Mouse (Mus musculus) hindbrain, embryonic 12.5 days (tissue): ENCODE data around the gene Slc25a36. TPM values are rescaled to one million over a fixed set of nuclear protein-coding genes. Genes with fewer than 3 reads are reported as not detected.

ENCODE experiments used
- ATAC-seq: fragments of 200-750 bp; cut with Nextera tagmentation; 2 replicates; pipeline ENCODE4 v1.8.0; 2017; ENCODE audit warnings: moderate TSS enrichment; ENCODE audit not compliant: low FRiP score
- H3K27ac ChIP-seq: fragments of 300-500 bp; sonication (generic); 2 replicates; pipeline ENCODE4 v1.5.1; 2016; ENCODE audit warnings: mild to moderate bottlenecking
- H3K27me3 ChIP-seq: fragments of 300-500 bp; sonication (generic); 2 replicates; pipeline ENCODE4 v1.6.1; 2016; ENCODE audit warnings: mild to moderate bottlenecking
- H3K36me3 ChIP-seq: fragments of 300-500 bp; sonication (generic); 2 replicates; pipeline ENCODE4 v1.6.1; 2016; ENCODE audit warnings: mild to moderate bottlenecking
- H3K4me1 ChIP-seq: fragments of 300-500 bp; sonication (generic); 2 replicates; pipeline ENCODE4 v1.6.1; 2016
- H3K4me2 ChIP-seq: fragments of 300-500 bp; sonication (generic); replicated peaks from 2 replicates; pipeline ENCODE4 v1.6.1; 2016; ENCODE audit warnings: mild to moderate bottlenecking
- H3K4me3 ChIP-seq: fragments of 300-500 bp; sonication (generic); 2 replicates; pipeline ENCODE4 v1.5.1; 2016; ENCODE audit warnings: mild to moderate bottlenecking
- H3K9ac ChIP-seq: fragments of 300-500 bp; sonication (generic); 2 replicates; pipeline ENCODE4 v1.6.1; 2016; ENCODE audit warnings: mild to moderate bottlenecking, moderate library complexity
- H3K9me3 ChIP-seq: fragments of 300-500 bp; sonication (generic); replicated peaks from 2 replicates; pipeline ENCODE4 v1.6.1; 2016; ENCODE audit warnings: mild to moderate bottlenecking
- WGBS: fragments of 180-500 bp; shearing (Covaris S2); methylation state at CpG from one replicate; pipeline ENCODE4 v1.1.7; 2016; 5-methylcytosine and 5-hydroxymethylcytosine counted together
- polyA plus RNA-seq: library from polyadenylated mRNA; unstranded; fragments of >200 nt; fragmentation: Nextera tagmentation; extraction: Ambion mirVana; gene quantifications from 2 replicates; pipeline ENCODE4 v1.2.1, GENCODE M21; 2016

The Slc25a36 gene
- polyA plus RNA-seq, 1 experiment from 2014 or later = 99.8 TPM

DNA sequence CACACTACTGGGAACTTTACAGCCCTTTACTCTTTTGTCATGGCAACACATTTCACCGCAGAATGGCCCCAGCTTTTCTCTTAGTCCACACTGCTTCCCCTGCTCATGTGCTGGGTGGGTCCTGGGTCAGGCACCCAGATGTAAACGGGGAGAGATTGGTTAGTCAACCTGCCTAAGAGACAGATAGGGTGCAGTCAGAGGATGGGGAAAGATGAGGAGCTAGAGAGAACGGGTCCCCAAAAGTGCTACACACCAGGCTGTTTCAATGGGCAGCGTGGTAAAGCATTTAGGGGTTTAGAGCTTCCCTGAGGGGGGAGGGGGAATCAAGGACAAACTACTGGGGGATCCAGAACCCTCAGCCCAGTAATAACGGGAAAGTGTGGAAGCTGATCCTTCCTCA lies 45.7 kb downstream of the Slc25a36 start:
- no peak overlapping the region for H3K9ac ChIP-seq
- peaks cover 18% of the 10 kb centered on the region for H3K4me1 ChIP-seq
- H3K4me2 ChIP-seq = no peak overlapping the region
- no peak for ATAC-seq
- H3K27ac ChIP-seq = no peak overlapping the region
- WGBS = 49% methylated on average over 5 of the region's 5 CpGs
- H3K27me3 ChIP-seq = no peaks in the 10 kb centered on the region
- no peaks in the 10 kb centered on the region for H3K9me3 ChIP-seq
- H3K36me3 ChIP-seq = no peaks in the 10 kb centered on the region
- H3K4me3 ChIP-seq = no peak overlapping the region

DNA sequence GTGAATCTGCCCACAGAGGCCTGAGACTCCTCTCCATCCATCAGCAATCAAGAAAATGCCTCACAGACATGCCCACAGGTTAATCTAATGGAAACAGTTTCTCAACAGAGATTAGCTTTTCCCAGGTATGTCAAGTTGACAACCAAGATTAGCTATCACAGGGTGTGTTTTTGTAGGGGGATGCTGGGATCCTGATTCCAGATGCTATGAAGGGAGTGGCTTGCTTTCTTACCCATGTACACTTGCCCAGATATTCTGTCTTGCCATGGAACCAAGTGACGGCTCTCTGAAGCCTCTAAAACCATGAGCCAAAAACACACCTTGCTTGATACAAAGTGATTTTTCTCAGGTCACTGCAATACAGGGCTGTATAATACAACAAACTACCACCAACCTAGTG lies 46.8 kb downstream of the Slc25a36 start:
- Histone ChIP-seq H3K36me3 (no peaks in the 10 kb centered on the region), H3K4me3 (no peak overlapping the region), H3K9ac (no peak overlapping the region), H3K27me3 (no peaks in the 10 kb centered on the region), H3K4me2 (no peak overlapping the region), H3K4me1 (peaks cover 18% of the 10 kb centered on the region), H3K9me3 (no peaks in the 10 kb centered on the region), H3K27ac (no peak overlapping the region)
- 92% methylated on average over 1 of the region's 1 CpGs for WGBS
- no peak for ATAC-seq

DNA sequence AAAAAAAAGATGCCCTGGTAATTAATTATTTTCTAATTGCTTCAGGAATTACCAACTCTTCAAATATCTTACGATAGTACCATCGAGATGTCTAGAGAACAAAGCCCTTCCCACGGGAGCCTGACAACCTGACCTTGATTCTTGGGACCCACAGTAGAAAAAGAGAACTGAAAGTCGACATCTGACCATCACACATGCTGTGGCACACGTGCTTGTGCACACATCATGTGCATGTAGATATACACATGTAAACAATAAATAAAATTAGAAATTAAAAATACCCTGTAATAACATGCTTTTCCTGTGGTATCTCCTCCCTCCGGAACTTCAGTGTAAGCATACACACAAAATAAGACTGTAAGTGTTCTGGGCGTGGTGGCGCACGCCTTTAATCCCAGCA lies 49.3 kb downstream of the Slc25a36 start:
- Histone ChIP-seq H3K27me3 (no peaks in the 10 kb centered on the region), H3K9ac (no peak overlapping the region), H3K4me2 (no peak overlapping the region), H3K36me3 (no peaks in the 10 kb centered on the region), H3K4me3 (no peak overlapping the region), H3K9me3 (no peaks in the 10 kb centered on the region), H3K27ac (no peak overlapping the region), H3K4me1 (peaks cover 15% of the 10 kb centered on the region)
- ATAC-seq = no peak
- WGBS = 93% methylated on average over 9 of the region's 9 CpGs

DNA sequence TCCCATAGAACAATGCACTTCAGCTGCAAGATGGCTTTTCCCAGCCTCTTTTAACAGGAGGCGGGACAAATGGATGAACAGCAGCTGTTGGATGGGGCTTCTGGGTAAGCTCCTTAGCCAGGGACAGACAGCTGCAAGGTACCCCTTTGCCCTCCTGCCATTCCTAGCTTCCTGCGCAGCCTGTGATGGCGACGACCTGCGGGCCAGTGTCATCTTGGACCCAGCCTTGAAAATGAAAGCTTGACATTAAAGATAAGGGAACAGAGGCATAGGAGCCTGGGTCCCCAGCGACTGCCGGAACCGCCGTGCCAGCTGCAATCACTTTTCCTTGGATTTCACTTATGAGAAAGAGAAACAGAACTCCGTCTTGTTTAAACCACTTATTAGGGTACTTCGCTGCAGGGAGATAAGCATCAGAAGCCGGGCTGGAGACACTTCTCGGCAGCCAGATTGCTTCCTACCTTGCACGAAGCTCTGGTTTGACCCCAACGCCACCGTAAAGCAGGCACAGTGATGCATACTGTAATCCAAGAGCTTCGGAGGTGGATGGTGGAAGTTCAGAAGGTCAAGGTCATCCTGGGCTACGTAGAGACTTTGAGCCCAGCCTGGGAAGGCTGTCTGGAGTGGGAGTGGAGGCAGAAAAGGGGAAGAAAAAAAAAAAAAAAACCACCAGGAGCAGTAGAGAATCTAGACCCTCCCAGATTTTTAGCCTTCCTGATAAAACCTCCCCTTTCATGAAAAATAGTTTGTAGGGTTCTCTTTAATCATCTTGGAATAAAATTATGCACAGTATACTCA lies 54.2 kb downstream of the Slc25a36 start:
- H3K36me3 ChIP-seq = no peaks in the 10 kb centered on the region
- H3K27ac ChIP-seq = peak overlapping the region; percentile 40; the same call in 1 of the 2 replicates
- H3K4me2 ChIP-seq = peak overlapping the region; percentile 15; the same call in 1 of the 2 replicates
- 60% methylated on average over 18 of the region's 18 CpGs for WGBS
- ATAC-seq = peak; percentile 34; the same call in 1 of the 2 replicates
- H3K4me3 ChIP-seq = no peak overlapping the region
- H3K27me3 ChIP-seq = no peaks in the 10 kb centered on the region
- H3K4me1 ChIP-seq = peaks cover 17% of the 10 kb centered on the region
- no peak overlapping the region for H3K9ac ChIP-seq
- H3K9me3 ChIP-seq = no peaks in the 10 kb centered on the region

DNA sequence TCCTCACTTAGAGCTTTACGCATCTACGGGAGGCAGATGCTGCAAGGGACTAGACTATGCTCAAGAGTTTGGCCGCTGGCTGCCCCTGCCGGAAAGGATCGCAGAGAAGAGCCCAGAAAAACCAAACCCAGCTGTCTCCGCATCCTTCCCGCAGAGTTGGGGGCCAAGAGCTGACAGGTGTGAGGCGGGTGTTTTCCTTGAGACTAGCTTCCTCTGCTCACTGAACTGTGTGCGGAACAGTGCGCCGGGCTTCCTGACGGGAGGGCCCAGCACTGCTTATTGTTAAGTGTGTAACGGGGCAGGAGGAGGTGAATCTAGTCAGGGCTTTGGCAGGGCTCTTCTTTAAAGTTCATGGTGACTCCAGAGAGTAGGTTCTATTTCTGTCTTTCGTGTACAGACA lies 55.1 kb downstream of the Slc25a36 start:
- Histone ChIP-seq H3K4me1 (peaks cover 22% of the 10 kb centered on the region), H3K4me3 (no peak overlapping the region), H3K9me3 (no peaks in the 10 kb centered on the region), H3K9ac (no peak overlapping the region), H3K27ac (peak overlapping the region; percentile 44; the same call in 1 of the 2 replicates), H3K36me3 (no peaks in the 10 kb centered on the region), H3K27me3 (no peaks in the 10 kb centered on the region), H3K4me2 (no peak overlapping the region)
- ATAC-seq = 0 out of 2 replicates have a peak, but pooled peaks have one; percentile 11
- WGBS = 39% methylated on average over 14 of the region's 14 CpGs

DNA sequence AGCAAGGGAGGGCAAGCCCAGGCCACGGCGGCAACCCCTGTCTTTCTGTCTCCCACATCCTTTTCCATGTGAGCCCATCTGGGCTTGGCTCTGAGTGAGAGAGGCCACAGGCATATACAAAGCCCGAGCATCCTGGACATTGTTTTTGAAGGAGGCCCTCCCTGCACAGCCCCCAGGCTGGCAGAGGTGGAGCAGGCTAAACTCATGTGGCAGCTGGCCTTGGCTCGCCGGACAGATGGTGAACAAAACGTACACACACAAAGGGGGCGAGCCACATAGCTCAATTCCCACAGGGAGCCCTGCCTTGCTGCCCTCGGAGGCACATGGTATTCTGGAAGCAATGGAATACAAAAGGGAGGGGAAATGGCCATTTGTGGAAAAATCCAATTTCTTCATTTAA lies 59.8 kb downstream of the Slc25a36 start:
- H3K9ac ChIP-seq = no peak overlapping the region
- H3K4me3 ChIP-seq = no peak overlapping the region
- WGBS = 16% methylated on average over 8 of the region's 8 CpGs
- H3K9me3 ChIP-seq = no peaks in the 10 kb centered on the region
- H3K4me2 ChIP-seq = no peak overlapping the region
- peaks cover 23% of the 10 kb centered on the region for H3K4me1 ChIP-seq
- H3K27me3 ChIP-seq = no peaks in the 10 kb centered on the region
- no peaks in the 10 kb centered on the region for H3K36me3 ChIP-seq
- ATAC-seq = peak; percentile 90
- H3K27ac ChIP-seq = peak overlapping the region; percentile 69

DNA sequence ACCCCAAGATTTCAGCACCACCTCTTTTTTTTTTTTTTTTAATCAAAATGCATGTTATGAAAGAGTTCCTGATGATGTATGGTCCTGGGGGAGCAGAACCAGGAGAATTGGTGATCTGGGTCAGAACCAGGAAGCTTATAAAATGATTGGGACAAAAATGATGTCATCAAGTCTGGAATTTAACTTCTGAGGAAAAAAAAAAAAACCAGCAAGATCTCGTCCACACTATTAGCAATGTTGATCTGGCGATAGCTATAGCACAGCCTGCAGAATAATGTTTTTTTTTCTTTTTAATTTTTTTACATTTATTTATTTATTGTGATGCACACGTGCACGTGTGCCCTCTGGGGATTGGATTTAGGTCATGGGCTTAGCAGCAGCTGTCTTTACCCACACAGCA lies 64.7 kb downstream of the Slc25a36 start:
- H3K36me3 ChIP-seq = no peaks in the 10 kb centered on the region
- peaks cover 14% of the 10 kb centered on the region for H3K4me1 ChIP-seq
- no peak overlapping the region for H3K4me2 ChIP-seq
- H3K4me3 ChIP-seq = no peak overlapping the region
- no peaks in the 10 kb centered on the region for H3K27me3 ChIP-seq
- no peak overlapping the region for H3K27ac ChIP-seq
- H3K9me3 ChIP-seq = no peaks in the 10 kb centered on the region
- no peak overlapping the region for H3K9ac ChIP-seq
- ATAC-seq = no peak
- WGBS = 95% methylated on average over 4 of the region's 4 CpGs

DNA sequence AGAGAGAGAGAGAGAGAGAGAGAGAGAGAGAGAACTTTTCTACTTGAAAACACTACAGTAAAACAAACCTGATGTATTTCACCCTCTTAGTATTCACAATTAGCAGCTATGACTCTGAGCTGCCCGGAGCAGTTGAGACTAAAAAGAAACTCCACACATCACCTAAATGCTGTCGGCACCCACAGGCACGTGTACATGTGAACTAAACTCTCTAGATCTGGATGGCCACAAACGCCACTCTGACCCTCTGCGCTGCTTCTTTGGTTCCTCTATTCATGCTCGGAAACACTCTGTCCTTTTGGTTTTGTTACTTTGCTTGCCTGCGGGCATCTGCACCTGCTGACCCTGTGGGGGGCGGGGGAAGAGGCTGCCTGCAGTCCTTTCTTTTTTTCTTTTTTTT lies 69.3 kb downstream of the Slc25a36 start:
- H3K9me3 ChIP-seq = no peaks in the 10 kb centered on the region
- no peaks in the 10 kb centered on the region for H3K4me1 ChIP-seq
- no peaks in the 10 kb centered on the region for H3K36me3 ChIP-seq
- H3K4me3 ChIP-seq = no peak overlapping the region
- no peak for ATAC-seq
- no peak overlapping the region for H3K27ac ChIP-seq
- WGBS = 70% methylated on average over 8 of the region's 8 CpGs
- H3K27me3 ChIP-seq = no peaks in the 10 kb centered on the region
- no peak overlapping the region for H3K9ac ChIP-seq
- H3K4me2 ChIP-seq = no peak overlapping the region

DNA sequence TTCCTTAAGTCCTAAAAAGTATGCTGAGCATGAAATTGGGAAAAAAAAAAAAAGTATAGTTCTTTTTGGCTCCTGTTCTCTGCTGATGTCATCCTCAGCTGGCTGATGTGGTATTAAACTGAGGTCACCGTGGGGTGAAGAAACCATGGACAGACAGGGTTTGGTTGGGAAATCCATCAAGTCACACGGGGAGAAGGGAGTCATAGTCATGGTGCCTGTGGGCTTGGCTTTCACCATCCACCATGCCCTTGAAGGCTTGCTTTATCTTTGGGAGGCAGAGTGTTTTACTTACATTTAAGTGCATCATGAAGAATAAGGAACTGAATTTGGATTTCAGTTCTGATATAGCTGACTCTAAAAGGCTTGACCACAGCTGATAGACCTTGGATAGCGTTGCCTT lies 72.9 kb downstream of the Slc25a36 start:
- H3K4me2 ChIP-seq = no peak overlapping the region
- H3K36me3 ChIP-seq = no peaks in the 10 kb centered on the region
- no peak overlapping the region for H3K9ac ChIP-seq
- H3K9me3 ChIP-seq = no peaks in the 10 kb centered on the region
- no peaks in the 10 kb centered on the region for H3K27me3 ChIP-seq
- no peak overlapping the region for H3K27ac ChIP-seq
- no peaks in the 10 kb centered on the region for H3K4me1 ChIP-seq
- WGBS = 89% methylated on average over 3 of the region's 3 CpGs
- no peak for ATAC-seq
- H3K4me3 ChIP-seq = no peak overlapping the region

DNA sequence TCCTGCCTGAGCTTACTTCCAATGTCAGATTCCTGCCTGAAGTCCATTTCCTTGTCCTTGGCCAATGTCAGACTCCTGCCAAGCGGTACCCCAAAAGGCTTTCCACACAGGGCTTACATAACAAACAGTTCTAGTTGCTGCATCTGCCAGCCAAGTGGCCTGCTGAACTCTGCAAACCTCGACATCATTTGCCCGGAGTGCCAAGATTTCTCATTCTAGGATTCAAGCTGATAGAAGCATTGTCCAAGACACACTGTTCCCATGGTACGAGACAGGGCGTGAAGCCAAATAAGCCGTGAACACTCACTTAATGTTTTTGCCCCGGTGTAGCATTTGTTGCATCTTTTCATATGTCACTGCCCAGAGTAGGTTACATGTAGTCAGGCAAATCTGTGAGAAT lies 74.3 kb downstream of the Slc25a36 start:
- no peaks in the 10 kb centered on the region for H3K4me1 ChIP-seq
- WGBS = 81% methylated on average over 7 of the region's 7 CpGs
- no peak overlapping the region for H3K9ac ChIP-seq
- no peak overlapping the region for H3K4me3 ChIP-seq
- no peaks in the 10 kb centered on the region for H3K36me3 ChIP-seq
- H3K27me3 ChIP-seq = no peaks in the 10 kb centered on the region
- no peaks in the 10 kb centered on the region for H3K9me3 ChIP-seq
- H3K27ac ChIP-seq = no peak overlapping the region
- ATAC-seq = no peak
- no peak overlapping the region for H3K4me2 ChIP-seq

DNA sequence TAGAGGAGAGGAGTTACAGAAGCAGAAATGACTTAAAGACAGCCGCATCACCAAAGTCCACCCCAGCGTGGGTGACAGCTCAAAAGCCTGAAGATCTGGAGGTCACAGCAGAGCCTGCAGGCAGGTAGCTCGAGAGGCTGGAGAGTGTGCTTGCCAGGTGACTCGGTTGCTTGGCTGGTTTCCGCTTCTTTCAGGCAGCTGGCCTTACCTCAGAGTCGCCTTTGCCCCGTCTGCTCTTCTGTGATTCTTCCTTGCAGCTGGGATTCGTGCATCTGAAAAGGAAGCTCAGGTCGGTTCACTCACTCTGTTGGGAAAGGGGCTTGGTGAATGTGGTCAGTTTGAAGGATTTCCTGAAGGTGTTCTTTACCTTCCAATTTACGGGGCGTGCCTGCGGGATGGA lies 83.6 kb downstream of the Slc25a36 start:
- ATAC-seq = no peak
- Histone ChIP-seq H3K9me3 (no peaks in the 10 kb centered on the region), H3K27ac (no peak overlapping the region), H3K9ac (no peak overlapping the region), H3K36me3 (no peaks in the 10 kb centered on the region), H3K4me1 (0 out of 2 replicates have a peak, but pooled peaks cover 4% of the 10 kb centered on the region), H3K27me3 (no peaks in the 10 kb centered on the region), H3K4me2 (no peak overlapping the region), H3K4me3 (no peak overlapping the region)
- WGBS = 76% methylated on average over 12 of the region's 12 CpGs

DNA sequence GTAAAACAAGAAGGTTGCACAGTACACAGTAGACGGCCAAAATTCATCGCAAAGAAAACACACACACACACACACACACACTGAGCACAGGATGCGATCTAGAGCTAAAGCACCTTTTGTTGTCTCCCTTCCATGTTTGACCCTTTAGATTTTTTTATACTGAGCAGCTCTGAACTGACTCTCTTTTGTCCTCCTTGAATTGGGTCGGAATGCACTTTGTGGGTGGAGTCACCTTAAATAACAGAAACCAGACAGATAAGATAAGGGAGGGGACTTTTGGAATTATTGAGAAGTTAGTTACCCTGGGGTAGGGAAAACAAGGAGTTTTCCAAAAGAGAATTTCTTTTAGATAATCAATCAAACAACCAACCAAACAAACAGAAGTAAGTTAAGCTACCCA lies 85.0 kb downstream of the Slc25a36 start:
- Histone ChIP-seq H3K4me3 (no peak overlapping the region), H3K36me3 (no peaks in the 10 kb centered on the region), H3K27ac (no peak overlapping the region), H3K9me3 (no peaks in the 10 kb centered on the region), H3K9ac (no peak overlapping the region), H3K4me1 (0 out of 2 replicates have a peak, but pooled peaks cover 4% of the 10 kb centered on the region), H3K4me2 (no peak overlapping the region), H3K27me3 (no peaks in the 10 kb centered on the region)
- ATAC-seq = no peak
- WGBS = 83% methylated on average over 4 of the region's 4 CpGs
